Mouse (Mus musculus) layer of hippocampus, adult 9-10 months (tissue): ENCODE measurements around the gene Cacna2d1.

ENCODE experiments used
- DNase-seq: peaks from one replicate; pipeline ENCODE4 v3.0.0; 2022; ENCODE audit warnings: low spot score

Gene Cacna2d1

GRCm38 (mm10) chr5:15983354-15983753 lies 48.9 kb downstream of the Cacna2d1 start:
- no peak for DNase-seq

- DNase-seq: no peak
Measured at GRCm38 (mm10) chr5:15985228-15985858, 50.9 kb downstream of the Cacna2d1 start.

GRCm38 (mm10) chr5:15985901-15986300 lies 51.4 kb downstream of the Cacna2d1 start:
- no peak for DNase-seq

GRCm38 (mm10) chr5:15991428-15992139 lies 57.1 kb downstream of the Cacna2d1 start:
- DNase-seq: no peak

GRCm38 (mm10) chr5:15993252-15993944 lies 58.9 kb downstream of the Cacna2d1 start:
- no peak for DNase-seq

GRCm38 (mm10) chr5:15997190-15997589 lies 62.7 kb downstream of the Cacna2d1 start:
- no peak for DNase-seq

- no peak for DNase-seq
Measured at GRCm38 (mm10) chr5:15997769-15998168, 63.3 kb downstream of the Cacna2d1 start.

- DNase-seq: no peak
Measured at GRCm38 (mm10) chr5:16000917-16001316, 66.4 kb downstream of the Cacna2d1 start.

GRCm38 (mm10) chr5:16002431-16003063 lies 68.1 kb downstream of the Cacna2d1 start:
- DNase-seq: no peak

GRCm38 (mm10) chr5:16004305-16004704 lies 69.8 kb downstream of the Cacna2d1 start:
- peak; percentile 52 for DNase-seq

GRCm38 (mm10) chr5:16006964-16007363 lies 72.5 kb downstream of the Cacna2d1 start:
- DNase-seq: no peak

- no peak for DNase-seq
Measured at GRCm38 (mm10) chr5:16013649-16014048, 79.2 kb downstream of the Cacna2d1 start.

- no peak for DNase-seq
Measured at GRCm38 (mm10) chr5:16014392-16014791, 79.9 kb downstream of the Cacna2d1 start.

- DNase-seq: no peak
Measured at GRCm38 (mm10) chr5:16024626-16025417, 90.3 kb downstream of the Cacna2d1 start.

- DNase-seq: no peak
Measured at GRCm38 (mm10) chr5:16028881-16029280, 94.4 kb downstream of the Cacna2d1 start.

- no peak for DNase-seq
Measured at GRCm38 (mm10) chr5:16029481-16029880, 95.0 kb downstream of the Cacna2d1 start.

- DNase-seq: no peak
Measured at GRCm38 (mm10) chr5:16033569-16033968, 99.1 kb downstream of the Cacna2d1 start.

- DNase-seq: no peak
Measured at GRCm38 (mm10) chr5:16035259-16035658, 100.8 kb downstream of the Cacna2d1 start.

GRCm38 (mm10) chr5:16045147-16045878 lies 110.8 kb downstream of the Cacna2d1 start:
- no peak for DNase-seq

- DNase-seq: no peak
Measured at GRCm38 (mm10) chr5:16047452-16048191, 113.1 kb downstream of the Cacna2d1 start.
